Mouse (Mus musculus) embryo, embryonic 11 days (tissue): ENCODE data around the gene Tmprss11f.
"Not testable (repeated sequence)": the region's sequence is repeated elsewhere in the genome, so short reads cannot be mapped to it uniquely, and the experiment has no call there.

Experiments used
- DNase-seq: peaks from one replicate; pipeline ENCODE4 v3.0.0-alpha.2; 2015

The Tmprss11f gene

DNA sequence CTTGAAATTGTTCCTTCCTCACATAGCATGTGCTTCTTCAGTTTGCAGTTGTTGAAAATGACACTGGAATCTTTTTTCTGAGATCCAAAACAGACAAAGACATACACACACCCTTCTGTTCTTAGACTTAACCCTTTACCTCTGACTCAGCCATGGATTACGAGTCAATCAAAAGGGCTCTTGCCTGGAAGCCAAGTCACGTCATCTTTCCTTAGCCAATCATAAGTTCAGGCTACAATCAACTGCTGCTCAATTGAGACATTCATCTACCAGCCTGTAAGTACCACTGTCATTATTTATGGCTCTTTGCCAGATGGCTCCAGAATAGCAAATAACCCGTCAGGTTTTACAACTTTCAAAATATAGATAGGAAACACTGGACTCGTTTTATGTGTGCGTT lies at the start of gene Tmprss11f:
Gene Tmprss11f (minus strand): TSS at position 101 of the 400 bp plus-strand sequence.
- no peak for DNase-seq

DNA sequence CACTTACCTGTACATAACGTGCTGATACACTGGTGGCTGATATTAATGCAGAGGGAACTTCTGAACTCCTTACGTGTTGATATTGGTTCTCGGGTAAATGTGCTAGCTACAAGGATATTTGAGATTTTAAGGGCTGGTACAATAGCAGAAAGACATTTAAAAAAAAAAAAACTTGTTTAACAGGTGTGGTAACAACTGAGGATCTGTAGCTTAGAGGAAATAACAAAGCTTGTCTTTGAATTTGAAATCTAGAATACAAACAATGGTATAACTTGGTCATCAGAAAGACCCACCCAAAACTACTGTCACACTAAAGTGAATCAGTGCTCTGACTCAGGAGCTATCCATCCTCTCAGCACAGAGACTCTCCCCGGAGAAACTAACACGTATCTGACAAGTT lies 44.0 kb upstream of the Tmprss11f start, which contains the start of gene Tmprss11b:
Gene Tmprss11b (minus strand): TSS at position 101 of the 400 bp plus-strand sequence.
- no peak for DNase-seq

DNA sequence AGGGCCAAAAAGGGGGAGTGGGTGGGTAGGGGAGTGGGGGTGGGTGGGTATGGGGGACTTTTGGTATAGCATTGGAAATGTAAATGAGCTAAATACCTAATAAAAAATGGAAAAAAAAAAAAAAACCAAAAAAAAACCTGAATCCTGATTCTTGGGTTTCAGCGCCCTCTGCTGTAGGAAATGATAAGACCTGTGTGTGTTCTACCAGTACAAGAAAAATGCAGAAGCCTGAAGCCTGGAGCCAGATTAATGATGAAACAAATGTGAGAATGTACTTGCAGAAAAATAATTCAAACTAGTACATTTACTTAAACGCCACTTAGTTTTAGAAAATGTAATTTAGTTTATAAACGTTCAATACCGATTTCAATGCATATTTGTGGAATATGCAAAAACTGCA lies 17.0 kb upstream of the Tmprss11f start:
- peak; percentile 60 for DNase-seq

DNA sequence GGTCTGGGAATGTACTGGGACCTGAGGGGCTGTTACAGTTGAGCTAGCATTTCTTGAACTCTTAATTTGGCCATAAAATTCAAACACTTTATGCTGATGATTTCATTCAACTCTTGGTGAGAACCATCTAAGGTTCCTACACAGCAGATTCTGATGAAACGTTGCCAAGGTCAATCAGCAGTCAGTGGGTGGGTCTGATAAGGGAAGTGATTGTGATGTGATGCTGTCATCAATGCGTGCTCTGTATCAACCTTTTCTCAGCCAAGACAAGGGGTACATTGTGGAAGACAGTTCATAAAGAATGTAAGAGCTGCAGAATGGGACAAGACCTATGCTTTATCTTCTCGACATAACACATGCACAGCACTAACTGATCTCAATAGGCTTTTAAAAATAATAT lies 8.6 kb upstream of the Tmprss11f start:
- DNase-seq, result no peak

DNA sequence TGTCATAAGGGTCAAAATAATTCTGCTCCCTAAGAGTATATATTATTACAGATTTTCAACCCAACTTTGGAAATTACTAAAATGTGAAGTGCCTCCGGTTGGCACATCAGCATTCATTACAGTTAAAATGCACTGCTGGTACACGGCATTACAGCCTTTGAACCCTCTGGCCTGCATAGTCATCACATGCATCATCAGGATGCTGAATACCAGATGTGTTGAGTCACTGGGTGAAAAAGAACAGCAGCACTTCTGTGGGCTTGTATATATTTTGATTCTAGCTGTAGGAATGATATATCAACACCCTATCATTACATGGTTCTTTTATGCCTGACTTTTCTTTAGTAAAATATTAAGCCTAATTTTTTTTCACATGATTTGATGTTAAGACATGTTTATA lies 1.5 kb downstream of the Tmprss11f start:
- DNase-seq, result no peak

DNA sequence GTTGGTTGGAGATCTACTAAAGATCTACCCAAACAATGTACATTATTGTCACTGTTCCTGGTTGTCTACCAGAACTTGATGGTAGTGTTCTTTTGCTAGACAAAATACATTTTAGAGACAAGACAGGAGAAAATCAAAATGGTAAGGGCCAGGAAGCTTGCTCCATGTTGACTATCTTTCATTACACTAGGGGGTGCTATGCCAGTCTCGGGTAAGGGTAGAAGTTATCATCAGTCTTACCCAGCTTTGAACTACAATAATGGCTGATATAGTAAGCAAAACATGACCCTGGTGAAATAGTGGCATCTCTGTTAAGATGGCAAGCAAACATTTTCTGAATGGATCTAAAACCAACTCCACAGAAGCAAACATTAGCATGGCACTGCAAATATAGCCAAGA lies 10.4 kb downstream of the Tmprss11f start:
- no peak for DNase-seq

DNA sequence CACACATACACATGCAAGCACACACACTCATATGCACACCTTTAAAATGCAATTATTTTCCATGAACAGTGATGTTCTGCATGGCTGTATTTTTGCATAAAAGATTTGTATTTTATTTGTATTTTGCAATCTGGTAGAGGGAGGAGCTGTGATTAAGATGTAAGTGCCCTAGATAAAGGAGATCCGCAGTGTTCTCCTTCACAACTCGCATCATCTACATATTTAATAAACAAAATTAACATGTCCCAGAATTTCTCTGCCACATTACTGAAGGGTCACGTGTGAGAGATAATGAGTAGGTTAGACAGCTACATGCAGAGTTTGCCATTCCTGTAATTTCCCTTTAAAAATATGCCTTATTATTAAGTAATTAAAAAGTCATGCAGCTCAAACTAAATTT lies 46.3 kb downstream of the Tmprss11f start:
- DNase-seq, result no peak

DNA sequence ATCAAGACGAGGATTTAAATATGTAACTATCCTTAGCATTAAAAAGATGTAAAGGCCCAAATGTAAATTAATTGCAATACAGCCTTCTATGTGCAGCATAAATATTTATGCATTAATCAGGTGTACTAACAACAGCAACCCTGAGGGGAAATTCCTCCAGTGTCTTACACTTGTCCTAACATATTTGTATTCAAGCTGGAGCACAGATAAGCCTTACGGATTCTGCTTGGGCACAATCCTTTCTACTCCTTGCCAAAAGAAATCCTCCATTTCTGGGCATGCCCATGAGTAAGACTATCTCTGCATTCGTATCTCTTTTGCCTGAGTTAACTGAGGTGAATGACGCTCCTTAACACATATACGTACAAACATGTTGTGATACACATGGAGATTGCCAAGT lies 49.6 kb downstream of the Tmprss11f start:
- no peak for DNase-seq

DNA sequence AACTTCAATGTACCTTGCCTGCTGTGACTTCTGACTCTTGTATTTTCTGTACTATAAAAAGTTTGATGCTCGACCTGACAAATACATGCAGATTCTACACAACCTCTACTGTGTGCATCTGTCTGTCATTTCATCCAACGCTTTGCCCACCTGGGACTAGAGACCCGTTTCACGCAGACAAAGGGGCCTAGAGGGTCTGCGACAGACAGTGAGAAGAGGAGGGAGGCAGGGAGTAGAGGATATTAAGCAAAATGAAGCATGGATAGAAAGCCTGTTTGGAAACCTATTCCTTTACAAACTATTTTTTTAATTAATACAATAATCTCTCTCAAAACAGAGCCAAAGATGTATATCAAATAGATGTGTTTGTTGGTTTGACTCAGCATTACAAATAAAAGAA lies 50.2 kb downstream of the Tmprss11f start:
- DNase-seq, result no peak

DNA sequence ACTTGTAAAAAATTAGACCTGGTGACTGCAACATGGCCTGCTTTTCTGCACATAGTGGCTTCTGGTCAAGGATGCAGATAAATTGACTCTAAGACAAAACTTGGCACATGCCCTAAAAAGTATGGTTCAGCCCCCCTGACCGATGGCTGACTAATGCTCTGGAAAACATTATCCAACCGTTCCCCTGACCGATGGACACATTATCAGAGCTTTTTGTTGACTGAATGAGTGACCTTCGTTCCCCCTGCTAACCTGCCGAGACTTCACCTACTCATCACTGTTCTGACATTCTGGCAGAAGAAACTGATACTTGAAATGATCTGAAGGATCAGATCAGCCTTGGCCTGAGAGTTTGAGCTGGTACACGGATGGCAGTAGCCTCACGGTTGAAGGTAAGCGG lies 53.5 kb downstream of the Tmprss11f start:
- not testable (repeated sequence) for DNase-seq

DNA sequence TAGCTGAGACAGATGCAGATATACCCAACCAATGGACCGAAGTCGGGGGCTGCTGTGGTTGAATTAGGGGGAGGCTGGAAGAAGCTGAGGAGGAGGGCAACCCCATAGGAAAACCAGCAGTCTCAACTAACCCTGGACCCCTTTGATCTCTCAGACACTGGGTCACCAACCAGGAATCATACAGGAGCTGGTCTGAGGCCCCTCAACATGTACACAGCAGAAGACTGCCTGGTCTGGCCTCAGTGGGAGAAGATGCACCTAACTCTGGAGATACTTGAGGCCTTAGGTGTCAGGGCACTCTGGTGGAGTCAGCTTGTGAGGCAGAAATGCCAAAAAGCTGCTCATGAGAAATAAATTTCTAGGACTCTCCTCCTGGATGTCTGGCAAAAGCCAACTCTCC lies 85.5 kb downstream of the Tmprss11f start:
- no peak for DNase-seq

DNA sequence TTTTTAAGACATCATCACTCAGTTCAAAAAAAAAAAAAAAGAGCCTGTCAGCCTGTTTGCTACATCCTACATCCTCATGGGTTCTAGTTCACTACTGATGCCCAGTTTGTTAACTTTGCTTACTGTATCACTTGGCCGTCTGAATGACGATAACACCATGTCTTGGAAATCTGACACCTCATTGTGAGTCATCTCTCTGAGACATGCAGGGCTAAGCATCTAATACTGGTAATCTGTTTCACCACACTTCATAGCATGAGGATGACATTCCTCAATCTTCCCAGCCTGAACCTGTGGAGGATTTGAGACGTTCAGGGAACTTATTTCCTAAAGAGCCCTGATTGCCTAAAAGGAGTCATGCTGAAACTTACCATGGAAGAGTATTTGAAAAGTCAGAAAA lies 91.6 kb downstream of the Tmprss11f start:
- no peak for DNase-seq

DNA sequence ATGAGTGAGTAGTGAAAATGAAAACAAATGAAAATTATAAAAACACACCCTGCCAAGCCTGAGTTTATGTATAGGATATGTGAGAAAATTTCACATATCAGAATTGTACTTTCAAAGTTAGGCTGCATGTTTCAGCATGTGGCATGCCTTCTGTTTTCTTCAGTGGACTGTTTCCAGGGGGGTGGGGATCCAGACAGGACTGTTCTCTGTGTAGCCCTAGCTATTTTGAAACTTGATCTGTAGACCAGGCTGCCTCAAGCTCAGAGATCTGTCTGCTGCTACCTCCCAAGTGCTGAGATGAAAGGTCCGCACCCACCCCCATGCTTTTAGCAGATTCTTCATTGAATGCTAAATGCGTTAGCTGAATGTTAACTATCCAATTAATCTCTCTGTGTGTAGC lies 103.5 kb downstream of the Tmprss11f start:
- DNase-seq, result no peak

DNA sequence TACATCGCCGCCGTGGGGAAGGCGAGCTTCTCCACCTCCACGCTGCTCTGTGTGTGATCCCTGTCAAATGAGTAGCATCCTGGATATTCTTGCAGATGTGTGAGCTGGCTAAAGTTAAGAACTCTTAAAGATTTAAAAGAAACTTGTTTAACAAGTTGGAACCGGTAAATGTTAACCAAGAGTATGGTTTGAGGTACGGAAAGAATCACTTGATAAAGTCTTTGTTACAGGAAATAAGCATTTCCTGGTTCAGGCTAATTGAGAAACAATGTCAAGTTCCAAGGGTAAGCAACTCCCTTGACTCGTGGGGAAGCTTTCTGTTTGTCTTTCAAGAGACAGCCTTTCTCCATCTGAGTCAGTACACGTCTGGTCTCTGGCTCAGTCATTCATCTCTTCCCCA lies 113.7 kb downstream of the Tmprss11f start, which contains the start of gene Tmprss11g:
Gene Tmprss11g (minus strand): TSS at position 101 of the 400 bp plus-strand sequence.
- no peak for DNase-seq

DNA sequence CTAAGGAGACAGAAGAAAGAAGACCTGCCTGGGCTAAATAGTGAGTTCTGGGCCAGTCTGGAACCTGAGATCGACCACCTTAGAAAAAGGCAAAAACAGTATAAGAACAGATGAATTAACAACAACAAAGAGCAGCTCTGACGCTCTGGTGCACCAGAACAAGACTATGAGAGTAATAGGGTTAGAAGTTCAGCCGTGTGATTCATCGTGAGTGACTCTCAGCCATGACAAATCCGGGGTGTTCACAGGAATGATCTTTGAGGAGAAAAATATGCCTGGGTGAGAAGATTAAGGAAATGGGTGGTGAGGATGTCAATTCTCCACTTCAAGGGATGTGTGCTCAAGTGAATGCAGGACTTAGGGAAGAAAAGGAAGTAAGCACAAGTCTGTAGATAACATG lies 120.7 kb downstream of the Tmprss11f start:
- DNase-seq, result no peak

DNA sequence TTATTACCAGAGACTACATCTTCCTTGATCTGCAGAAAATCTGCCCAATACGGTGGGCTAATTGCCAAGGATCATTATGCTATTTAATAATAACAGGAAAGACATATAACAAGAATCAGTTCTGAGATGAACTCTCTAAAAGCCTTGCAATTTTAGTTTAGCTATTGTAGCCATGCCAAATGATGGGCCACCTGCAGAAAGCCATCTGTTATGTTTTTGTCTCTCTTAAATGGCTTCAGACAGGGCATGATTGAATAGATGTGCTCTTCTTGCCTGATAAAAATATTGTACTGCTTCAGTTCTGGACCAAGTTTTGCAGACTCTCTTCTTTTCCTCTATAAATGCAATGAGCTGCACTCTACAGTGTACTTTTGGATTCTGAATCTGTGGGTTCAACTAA lies 138.8 kb downstream of the Tmprss11f start:
- DNase-seq, result no peak

DNA sequence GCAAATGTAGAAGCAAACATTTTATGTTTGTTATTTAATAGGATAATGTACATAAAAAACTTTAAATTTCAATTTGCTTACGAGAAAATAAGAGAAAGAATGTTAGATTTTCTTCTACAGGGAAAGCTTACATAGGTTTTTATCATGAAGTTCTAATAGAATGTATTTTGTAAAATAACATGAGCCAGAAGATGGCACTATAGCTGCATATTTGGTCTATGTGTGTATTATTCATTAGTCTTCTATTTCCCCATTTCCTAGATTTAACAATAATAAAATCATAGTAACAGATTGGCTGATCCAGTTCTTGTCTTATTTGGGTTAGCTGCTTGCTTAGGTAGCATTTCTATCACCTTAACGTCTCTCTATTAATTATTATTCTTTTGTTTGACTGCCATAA lies 149.7 kb downstream of the Tmprss11f start:
- peak; percentile 7 for DNase-seq

DNA sequence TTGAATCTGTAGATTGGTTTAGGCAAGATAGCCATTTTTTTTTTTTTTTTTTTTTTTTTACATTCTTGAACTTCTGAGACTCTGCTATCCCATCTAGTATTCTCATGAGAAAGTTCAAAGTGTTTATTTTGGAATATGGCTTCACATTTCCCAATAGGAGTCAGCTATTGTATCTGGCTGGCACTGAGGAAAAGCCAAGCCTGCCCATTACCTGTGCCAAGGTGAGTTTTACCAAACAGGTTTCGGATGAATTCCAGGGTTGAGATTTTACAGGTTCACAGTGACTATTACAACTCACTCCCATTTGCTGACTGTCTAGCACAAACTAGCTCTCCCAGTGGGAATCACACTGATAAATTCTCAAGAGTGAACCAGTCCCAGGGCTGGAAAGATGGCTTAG lies 150.2 kb downstream of the Tmprss11f start:
- DNase-seq, result no peak

DNA sequence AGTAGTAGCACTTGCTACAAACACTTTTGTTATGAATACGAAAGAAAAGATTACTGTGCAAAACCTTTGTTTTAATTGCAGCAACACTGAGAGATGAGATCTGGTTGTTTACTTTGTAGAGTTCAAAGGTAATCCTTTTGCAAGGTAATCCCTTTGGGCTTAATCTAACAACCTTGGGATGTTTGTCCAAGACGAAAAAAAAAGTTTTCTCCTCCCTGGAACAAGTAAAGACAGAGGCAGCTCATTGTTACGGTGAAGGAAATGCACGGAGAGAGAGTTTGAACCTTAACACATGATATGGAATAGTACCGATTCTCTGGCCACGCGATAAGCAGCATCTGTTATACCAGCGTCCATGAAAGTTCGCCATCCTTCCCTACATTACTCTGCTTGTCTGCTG lies 158.4 kb downstream of the Tmprss11f start:
- DNase-seq, result no peak
